Mouse (Mus musculus) left cerebral cortex, adult 8-10 months (tissue): ENCODE data around the gene Sprr3. TPM values are rescaled to one million over a fixed set of nuclear protein-coding genes. Genes with fewer than 3 reads are reported as not detected.
"Not testable (repeated sequence)": the region's sequence is repeated elsewhere in the genome, so short reads cannot be mapped to it uniquely, and the experiment has no call there.

Experiments used
- DNase-seq, 2 experiments: peaks; one replicate each; pipeline ENCODE4 v3.0.0; 2022; ENCODE audit warnings: low spot score in 2 of 2
- total RNA-seq, 4 experiments: library from RNA; stranded (reverse); gene quantifications; 2 replicates each; pipeline ENCODE4 v1.2.4; 2022

Gene Sprr3
- not detected for total RNA-seq

DNA sequence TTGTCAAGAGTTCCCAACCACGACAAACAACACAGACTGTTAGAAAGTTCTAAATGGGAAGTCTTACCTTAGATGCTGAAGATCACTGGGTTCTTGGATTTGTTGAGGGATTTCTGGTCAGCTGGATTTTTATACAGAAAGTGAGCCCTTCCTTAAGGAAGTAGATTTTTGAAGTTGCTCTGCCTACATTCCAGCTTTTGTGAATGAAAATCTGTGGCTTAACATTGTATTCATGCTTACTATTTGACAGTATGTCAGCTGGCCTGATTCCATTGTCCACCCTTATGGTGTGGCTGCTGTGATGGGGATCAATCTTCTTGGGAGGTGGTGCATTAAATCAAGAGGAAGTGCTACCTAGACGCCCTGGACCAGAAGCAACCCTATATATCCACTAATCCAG, at the start of gene Sprr3:
Gene Sprr3, minus strand, starts transcription at position 101 of the 400 bp plus-strand sequence.
- no peak for DNase-seq

DNA sequence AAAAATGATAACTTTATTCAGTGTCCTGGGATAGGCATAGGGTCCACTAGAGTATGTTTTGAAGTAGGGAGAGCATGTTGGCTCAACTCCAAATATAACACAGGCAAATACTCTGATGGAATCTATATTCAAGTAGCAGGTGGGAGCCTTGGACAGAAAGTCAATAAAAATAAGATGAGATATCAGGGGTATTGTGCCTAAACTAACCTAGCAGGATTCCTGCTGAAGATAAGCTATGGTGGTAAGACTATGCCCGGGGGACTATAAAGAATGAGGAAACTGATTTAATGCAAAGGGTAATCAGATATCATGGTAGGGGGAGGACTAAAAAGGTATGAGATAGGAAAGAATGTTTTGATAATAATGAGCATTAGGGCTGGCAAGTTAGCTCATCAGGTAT, 49.7 kb upstream of the Sprr3 start:
- DNase-seq = no peak

DNA sequence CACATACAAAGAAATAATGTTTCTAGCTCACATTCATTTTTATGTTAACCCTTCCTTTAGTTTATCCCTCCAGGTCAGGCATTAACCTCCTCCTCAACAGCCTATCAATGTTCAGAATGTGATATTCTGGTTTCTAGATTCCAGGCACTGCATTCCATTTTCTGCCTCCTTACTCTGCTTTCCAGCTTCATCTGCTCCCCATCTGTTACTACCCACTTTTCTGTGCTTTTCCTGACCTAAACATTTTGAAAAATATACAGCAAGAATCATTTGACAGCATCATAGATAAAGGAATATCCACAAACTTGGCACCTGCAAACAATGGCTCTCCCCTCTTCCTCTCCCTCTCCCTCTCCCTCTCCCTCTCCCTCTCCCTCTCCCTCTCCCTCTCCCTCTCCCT, 45.0 kb upstream of the Sprr3 start:
- no peak for DNase-seq

DNA sequence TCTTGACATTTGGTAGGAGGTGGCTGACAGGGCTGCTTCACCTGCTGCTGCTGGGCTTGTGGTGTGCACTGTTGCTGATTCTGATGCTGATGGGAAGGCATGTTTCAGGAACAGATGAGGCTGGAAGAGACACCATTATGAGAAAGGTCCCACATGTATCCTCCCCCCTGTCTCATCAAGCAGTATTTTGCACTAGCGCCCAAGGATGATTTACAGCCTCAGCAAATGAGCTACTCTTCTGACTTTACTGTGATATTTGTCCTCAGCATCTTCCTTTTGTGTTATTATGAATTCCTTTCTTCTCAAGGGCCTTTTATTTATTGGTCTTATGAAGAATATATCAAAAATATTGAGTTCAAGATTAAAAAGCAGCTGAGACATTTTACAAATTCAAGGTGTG, 41.9 kb upstream of the Sprr3 start, which contains the start of gene Sprr4:
Gene Sprr4, minus strand, starts transcription at position 101 of the 400 bp plus-strand sequence.
- no peak for DNase-seq

DNA sequence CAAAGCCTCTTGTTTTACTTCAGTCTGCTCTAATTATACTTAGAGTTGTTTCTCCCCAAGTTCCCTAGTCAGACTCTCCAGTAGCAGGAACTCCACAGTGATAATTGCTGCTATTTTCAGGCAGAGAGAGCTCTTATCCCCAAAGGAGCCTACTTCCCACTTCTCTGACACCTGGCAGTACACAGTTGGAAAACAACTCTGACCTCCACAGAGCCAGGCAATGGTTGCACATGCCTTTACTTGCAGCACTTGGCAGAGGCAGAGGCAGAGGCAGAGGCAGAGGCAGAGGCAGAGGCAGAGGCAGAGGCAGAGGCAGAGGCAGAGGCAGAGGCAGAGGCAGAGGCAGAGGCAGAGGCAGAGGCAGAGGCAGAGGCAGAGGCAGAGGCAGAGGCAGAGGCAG, 31.7 kb upstream of the Sprr3 start:
- not testable (repeated sequence) for DNase-seq

DNA sequence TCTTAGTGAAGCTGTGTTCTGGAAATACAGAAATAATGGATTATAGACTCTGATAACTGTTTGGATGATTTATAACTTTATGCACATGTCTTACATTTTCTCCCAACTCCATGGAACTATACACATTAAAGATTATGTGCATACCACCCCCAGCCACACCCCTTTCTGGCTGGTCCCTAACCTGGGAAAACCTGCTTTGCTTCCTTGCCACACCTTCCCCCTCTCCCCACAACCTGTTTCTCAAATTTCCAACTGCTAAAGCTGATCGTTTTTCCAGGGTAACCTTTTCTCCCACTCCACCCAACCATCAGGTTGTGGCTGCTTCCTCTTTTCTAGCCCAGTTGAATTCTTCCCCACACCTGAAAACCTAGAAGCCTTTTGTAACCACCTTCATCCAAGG, 27.8 kb upstream of the Sprr3 start:
- no peak for DNase-seq

DNA sequence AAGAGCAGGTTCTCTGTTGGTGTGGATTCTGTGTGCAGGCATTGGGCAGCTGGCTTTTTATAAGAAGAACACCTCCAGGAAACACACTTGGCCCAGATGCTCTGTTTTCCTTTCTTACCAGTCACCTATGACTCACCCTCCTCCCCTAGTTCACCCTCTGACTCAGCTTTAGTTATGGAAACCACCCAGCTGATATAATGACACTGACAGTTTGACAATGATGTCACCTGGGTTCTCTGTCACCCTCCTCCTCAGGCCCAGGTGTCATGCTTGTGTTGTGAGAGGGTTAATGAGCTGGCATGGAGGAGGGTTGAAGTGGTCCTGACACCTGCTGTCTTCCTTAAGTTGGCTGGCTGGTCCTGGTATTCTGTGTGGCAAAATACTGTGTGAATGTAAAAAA, 27.3 kb upstream of the Sprr3 start, which contains the start of gene Sprr1a:
Gene Sprr1a, minus strand, starts transcription at position 33 of the 400 bp plus-strand sequence.
- no peak for DNase-seq

DNA sequence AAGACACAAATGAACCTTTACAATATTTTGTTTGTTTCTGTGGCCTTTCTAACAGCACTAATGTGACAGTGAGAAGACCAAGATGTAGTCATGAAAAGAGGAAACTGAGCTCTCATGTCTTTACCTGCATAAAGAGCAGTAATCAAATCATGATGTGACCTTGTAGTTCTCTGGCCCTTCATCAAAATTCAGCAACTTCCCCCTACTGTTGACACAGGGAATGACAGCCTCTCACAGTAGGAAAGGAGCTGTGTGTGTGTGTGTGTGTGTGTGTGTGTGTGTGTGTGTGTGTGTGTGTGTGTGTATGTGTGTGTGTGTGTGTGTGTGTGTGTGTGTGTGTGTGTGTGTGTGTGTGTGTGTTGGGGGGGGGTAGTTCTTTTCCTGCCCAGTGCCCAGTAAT, 22.7 kb upstream of the Sprr3 start:
- DNase-seq = not testable (repeated sequence)

DNA sequence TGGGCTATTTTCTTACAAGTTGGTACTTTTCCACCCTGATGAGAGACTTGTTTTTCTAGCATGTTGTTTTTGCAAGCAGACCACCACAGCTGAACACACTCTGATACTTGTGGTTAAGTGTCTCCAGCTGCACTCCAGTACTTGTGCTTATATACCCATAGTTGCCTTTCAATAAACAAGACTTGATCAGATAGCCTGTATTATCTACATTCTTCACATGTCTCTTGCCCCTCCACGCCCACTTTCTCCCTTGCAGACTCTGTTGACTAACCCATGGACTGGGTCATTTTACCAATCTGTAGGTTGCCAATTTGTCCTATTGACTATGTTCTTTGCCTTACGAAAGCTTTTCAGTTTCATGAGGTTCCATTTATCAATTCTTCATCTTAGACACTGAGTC, 11.6 kb upstream of the Sprr3 start:
- DNase-seq = no peak

DNA sequence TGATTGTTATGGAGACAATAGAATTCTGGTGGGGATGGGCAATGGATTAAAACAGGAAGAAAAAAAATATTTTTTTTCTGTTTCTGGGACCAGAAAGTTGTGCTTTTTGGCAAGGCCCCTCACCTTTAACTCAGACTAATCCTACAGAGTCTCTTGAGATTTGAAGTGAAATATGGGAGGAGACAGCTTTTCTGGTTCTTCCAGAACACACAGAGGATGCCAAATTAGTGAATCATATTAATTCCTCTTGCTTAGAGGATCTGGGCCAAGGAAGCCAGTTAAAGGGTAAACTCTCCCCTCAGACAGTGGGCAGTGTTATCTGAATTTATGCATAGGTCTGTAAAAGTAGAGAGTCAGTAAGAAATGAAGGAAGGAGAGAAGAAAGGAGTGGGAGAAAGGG, 8.9 kb upstream of the Sprr3 start:
- DNase-seq = no peak

DNA sequence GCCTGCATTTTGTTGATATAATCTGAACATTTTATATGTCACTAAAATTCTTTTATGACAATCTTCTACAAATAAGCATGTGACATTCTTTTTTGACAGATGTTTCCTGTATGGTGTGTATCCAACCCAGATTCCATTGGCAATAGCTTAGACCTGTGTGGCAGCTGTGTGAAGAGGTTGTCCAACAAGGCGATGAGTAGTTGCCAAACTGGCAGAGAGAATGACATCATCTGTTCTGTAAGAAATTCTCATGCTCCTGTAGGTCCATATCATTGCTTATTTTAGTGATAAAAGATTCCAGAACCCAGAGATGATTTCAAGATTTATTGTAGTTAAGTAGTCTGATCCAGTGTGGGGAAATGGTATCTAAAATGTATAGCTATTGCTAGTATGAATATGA, 8.1 kb upstream of the Sprr3 start:
- DNase-seq = no peak

DNA sequence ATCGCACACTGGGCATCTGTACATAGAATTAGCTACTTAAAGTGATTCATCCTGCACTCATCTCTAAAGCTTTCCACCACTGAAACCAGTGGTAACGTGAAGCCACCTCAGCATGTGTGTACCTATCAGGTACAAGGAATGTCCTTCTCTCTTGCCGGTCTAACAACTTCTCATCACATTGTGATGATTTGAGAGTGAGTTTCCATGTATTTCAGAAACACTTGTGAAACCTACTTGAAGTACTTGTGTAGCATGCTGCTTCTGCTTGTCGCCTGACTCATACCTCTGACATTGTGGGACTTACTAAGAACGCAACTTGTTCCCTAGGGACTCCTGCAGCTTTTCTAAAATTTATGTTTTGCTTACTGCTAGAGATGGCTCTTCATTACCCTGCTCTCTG, 3.4 kb downstream of the Sprr3 start:
- no peak for DNase-seq

DNA sequence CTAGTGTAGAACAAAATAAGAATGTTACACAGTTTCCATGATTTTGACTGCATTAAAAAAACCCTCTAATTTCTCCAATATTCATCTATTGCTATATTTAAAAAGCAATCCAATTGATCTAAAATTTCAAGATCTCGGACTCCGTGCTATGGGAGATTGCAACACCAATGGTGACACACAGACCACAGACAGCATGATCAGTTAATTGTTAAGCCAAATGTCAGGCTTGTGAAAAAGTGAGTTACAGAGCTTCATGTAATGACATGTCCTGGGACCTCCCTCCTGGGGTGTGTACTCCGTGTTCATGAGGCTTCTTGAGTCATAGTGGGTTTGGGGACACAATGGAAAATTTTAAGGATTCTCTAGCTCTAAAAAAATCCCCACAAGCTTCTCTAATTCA, 18.3 kb downstream of the Sprr3 start:
- no peak for DNase-seq

DNA sequence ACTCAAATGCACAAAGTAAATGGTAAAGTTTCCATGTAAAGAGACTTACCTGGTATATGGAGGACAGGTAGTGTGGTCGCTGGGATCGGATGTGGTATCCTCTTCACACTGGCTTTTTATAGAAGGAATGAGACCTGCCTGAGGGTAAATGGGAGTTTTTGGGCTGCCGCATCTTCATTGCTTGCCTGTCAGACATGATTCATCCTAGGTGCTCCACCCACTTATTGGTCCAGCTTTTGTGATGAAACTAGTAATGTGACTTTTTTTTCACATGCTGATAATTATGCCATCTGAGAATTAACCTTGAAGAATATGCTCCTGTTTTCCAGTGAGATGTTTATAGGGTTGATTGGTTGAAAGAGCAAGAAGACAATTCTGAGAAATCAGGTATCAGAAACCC, 19.8 kb downstream of the Sprr3 start, which contains the start of gene Sprr1b:
Gene Sprr1b, minus strand, starts transcription at position 101 of the 400 bp plus-strand sequence.
- no peak for DNase-seq

DNA sequence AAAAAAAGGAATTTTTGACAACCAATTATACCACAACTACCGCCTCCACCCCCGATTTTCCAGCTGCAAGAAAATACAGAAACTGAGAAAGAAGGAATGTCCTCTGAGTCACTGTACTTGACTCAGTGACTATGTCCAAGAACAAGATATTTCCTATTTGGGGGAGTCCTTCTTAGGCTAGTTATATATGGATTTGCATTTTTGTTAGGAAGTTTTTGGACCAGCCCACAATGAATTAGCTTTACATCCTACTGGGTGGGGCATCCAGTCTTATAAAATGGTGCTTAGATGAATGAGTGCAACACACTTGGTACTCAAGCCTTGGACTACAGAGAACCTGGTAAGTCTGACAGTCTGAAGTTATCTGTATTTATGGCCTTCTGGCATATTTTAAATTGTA, 26.2 kb downstream of the Sprr3 start, which contains the start of gene Sprr2k:
Gene Sprr2k, plus strand, starts transcription at position 301 of the 400 bp plus-strand sequence.
- no peak for DNase-seq

DNA sequence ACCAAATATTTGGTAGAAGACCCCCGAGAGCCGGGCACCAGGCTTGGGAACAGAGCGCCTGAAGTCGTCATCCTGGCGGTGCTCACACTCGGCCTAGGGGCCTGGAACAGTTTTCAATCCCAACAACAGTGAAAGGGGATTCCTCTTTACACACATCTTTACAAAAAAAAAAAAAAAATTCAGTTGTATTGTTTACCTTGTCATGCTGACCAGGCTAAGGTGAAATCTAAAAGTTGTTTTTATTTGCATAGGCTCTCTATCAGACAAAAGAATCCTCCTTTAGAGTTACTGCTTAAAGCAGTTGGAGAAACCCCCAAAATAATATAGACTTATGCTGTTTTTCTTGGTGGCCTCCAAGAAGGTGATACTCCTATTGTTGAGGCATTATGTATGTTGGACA, 29.2 kb downstream of the Sprr3 start, which contains the start of gene Gm9774:
Gene Gm9774, minus strand, starts transcription at position 101 of the 400 bp plus-strand sequence.
- no peak for DNase-seq

DNA sequence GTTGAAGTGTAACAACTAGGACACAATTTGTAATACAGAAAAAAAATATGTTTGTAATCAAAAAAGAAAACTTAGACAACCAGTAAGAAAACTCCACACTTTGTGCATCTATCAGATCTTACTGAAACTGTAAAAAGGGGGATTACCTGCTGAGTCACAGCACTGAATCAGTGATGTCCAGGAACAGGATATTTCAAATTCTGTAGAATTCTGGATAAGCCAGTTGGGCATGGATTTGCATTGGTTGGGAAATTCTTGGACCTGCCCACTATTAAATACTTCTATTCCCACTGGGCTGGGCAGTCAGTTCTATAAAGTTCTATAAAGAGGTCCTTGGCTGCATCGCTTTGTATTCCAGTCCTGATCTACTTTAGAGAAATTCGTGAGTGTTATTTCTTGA, 40.7 kb downstream of the Sprr3 start, which contains the start of gene Sprr2j-ps:
Gene Sprr2j-ps, plus strand, starts transcription at position 301 of the 400 bp plus-strand sequence.
- no peak for DNase-seq

DNA sequence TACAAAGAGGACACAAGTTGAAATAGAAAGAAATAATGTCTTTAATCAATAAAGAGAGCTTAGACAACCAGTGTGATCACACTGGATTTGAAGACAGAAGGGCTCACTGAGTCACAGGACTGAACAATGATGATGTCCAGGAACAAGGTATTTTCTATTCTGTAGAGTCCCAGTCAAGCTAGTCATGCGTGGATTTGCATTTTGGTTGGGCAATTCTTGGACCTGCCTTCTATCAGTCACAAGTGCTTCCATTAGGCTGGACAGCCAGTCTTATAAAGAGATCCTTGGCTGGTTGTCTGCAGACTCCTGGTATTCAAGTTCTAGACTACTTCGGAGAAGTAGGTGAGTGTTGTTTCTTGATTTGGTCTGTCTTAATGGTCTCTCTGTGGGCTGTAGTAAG, 50.8 kb downstream of the Sprr3 start, which contains the start of gene Sprr2i:
Gene Sprr2i, plus strand, starts transcription at position 301 of the 400 bp plus-strand sequence.
- DNase-seq = no peak

Other genes with a start within 250 kb of the Sprr3 start
- not detected for gene Sprr2a1, start 242.9 kb downstream of the Sprr3 start, total RNA-seq
- gene Sprr2a2, start 242.8 kb downstream of the Sprr3 start, total RNA-seq = not detected
- not detected for gene Sprr2a3, start 173.3 kb downstream of the Sprr3 start, total RNA-seq
- gene Sprr2b, start 142.1 kb downstream of the Sprr3 start, total RNA-seq = not detected
- gene Sprr2d, start 119.6 kb downstream of the Sprr3 start, total RNA-seq = not detected
- not detected for gene Sprr2e, start 106.6 kb downstream of the Sprr3 start, total RNA-seq
- gene Sprr2f, start 93.5 kb downstream of the Sprr3 start, total RNA-seq = not detected
- not detected for gene Sprr2h, start 73.0 kb downstream of the Sprr3 start, total RNA-seq
- not detected for gene Sprr2i, start 50.7 kb downstream of the Sprr3 start, total RNA-seq
- gene Sprr2j-ps, start 40.6 kb downstream of the Sprr3 start, total RNA-seq = not detected
- gene Gm9774, start 29.3 kb downstream of the Sprr3 start, total RNA-seq = 1 to 10 TPM in 3 of 4 experiments, not detected in 1; 2.3 to 3.3 (median 3.2) TPM
- not detected for gene Sprr2k, start 26.1 kb downstream of the Sprr3 start, total RNA-seq
- not detected for gene Sprr1b, start 19.9 kb downstream of the Sprr3 start, total RNA-seq
- gene Sprr1a, start 27.2 kb upstream of the Sprr3 start, total RNA-seq = not detected
- gene Sprr4, start 41.8 kb upstream of the Sprr3 start, total RNA-seq = not detected
- gene 2310046K23Rik, start 75.8 kb upstream of the Sprr3 start, total RNA-seq = not detected
- gene Ivl, start 115.0 kb upstream of the Sprr3 start, total RNA-seq = not detected
- not detected for gene Smcp, start 130.3 kb upstream of the Sprr3 start, total RNA-seq
- not detected for gene 2210017I01Rik, start 148.8 kb upstream of the Sprr3 start, total RNA-seq
- not detected for gene Lce6a, start 162.9 kb upstream of the Sprr3 start, total RNA-seq
- not detected for gene Lce1a1, start 189.6 kb upstream of the Sprr3 start, total RNA-seq
- not detected for gene Lce1b, start 198.2 kb upstream of the Sprr3 start, total RNA-seq
- gene Lce1a2, start 211.6 kb upstream of the Sprr3 start, total RNA-seq = not detected
- not detected for gene Lce1c, start 220.5 kb upstream of the Sprr3 start, total RNA-seq
- gene Lce1d, start 228.5 kb upstream of the Sprr3 start, total RNA-seq = not detected